Mouse (Mus musculus): ENCODE data around the gene E2f1.

DNA sequence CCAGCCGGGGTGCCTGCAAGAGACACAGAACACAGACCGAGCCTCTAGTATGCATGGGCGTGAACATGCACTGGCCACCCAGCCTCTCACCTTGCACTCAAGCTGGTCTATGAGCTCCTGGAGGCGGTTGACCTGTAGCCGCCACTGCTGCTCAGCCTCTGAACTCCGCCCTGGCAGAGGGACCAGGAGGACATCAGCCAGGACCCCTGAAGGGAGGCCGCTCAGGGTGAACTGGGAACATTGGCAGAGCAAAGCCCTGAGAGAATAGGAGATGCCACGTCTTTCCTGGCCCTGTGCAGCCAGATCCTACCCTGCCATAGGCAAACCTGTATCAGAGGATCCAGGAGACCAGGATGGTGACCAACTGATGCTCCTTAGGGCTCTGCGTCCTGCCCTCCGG, 23.0 kb downstream of the E2f1 start, which contains the start of gene 1700003F12Rik:
- TF ChIP-seq CTCF (IDR thresholded peaks at IDR 0.05; ENCODE audit: insufficient read depth, low read length) (no peak), POLR2A (IDR thresholded peaks at IDR 0.05; ENCODE audit: borderline replicate concordance, extremely low read depth, low read depth, low read length) (no peak)
